Mouse (Mus musculus): ENCODE data around the gene Als2cl.

Gene Als2cl

GRCm38 (mm10) chr9:110881953-110882352 is 2.3 kb downstream of the Als2cl start:
- no peak for DNase-seq

GRCm38 (mm10) chr9:110887388-110888303 is 8.0 kb downstream of the Als2cl start:
- no peak for DNase-seq

- DNase-seq: no peak
Measured at GRCm38 (mm10) chr9:110888935-110889334, 9.3 kb downstream of the Als2cl start.

- no peak for DNase-seq
Measured at GRCm38 (mm10) chr9:110890026-110890783, 10.5 kb downstream of the Als2cl start.

GRCm38 (mm10) chr9:110891077-110891828 is 11.6 kb downstream of the Als2cl start:
- DNase-seq: no peak

- no peak for DNase-seq
Measured at GRCm38 (mm10) chr9:110892552-110892951, 12.9 kb downstream of the Als2cl start.

GRCm38 (mm10) chr9:110893429-110893828 is 13.8 kb downstream of the Als2cl start:
- DNase-seq: no peak

GRCm38 (mm10) chr9:110895507-110895906 is 15.8 kb downstream of the Als2cl start:
- no peak for DNase-seq

GRCm38 (mm10) chr9:110895994-110896393 is 16.3 kb downstream of the Als2cl start:
- peak; percentile 35 for DNase-seq

- DNase-seq: peak; percentile 57
Measured at GRCm38 (mm10) chr9:110896595-110896994, 16.9 kb downstream of the Als2cl start.

GRCm38 (mm10) chr9:110899451-110900008 is 19.9 kb downstream of the Als2cl start:
- DNase-seq: no peak

- DNase-seq: no peak
Measured at GRCm38 (mm10) chr9:110901204-110901603, 21.5 kb downstream of the Als2cl start.

- no peak for DNase-seq
Measured at GRCm38 (mm10) chr9:110902271-110902670, 22.6 kb downstream of the Als2cl start.

- DNase-seq: no peak
Measured at GRCm38 (mm10) chr9:110907201-110907837, 27.6 kb downstream of the Als2cl start.

- no peak for DNase-seq
Measured at GRCm38 (mm10) chr9:110907838-110908630, 28.4 kb downstream of the Als2cl start.

GRCm38 (mm10) chr9:110908631-110909016 is 29.0 kb downstream of the Als2cl start:
- no peak for DNase-seq

- no peak for DNase-seq
Measured at GRCm38 (mm10) chr9:110909371-110909967, 29.8 kb downstream of the Als2cl start.

- no peak for DNase-seq
Measured at GRCm38 (mm10) chr9:110914631-110915236, 35.1 kb downstream of the Als2cl start.

GRCm38 (mm10) chr9:110915466-110915865 is 35.8 kb downstream of the Als2cl start:
- no peak for DNase-seq

- no peak for DNase-seq
Measured at GRCm38 (mm10) chr9:110916786-110917185, 37.1 kb downstream of the Als2cl start, which contains the start of gene Fam240a. Gene Fam240a, minus strand, starts transcription at chr9:110916861.

All from retina, postnatal 1 day (tissue).